Mouse (Mus musculus) MEL (cell line): ENCODE measurements around the gene Dnajb14. TPM values are rescaled to one million over a fixed set of nuclear protein-coding genes. Genes with fewer than 3 reads are reported as not detected.

ENCODE experiments used
- DNase-seq: peaks from one replicate; pipeline ENCODE4 v3.0.0; 2011; ENCODE audit warnings: low read depth, low spot score
- H3K27ac ChIP-seq: 2 replicates; pipeline ENCODE4 v1.5.1; 2012; ENCODE audit warnings: low read depth, mild to moderate bottlenecking, control low read depth, low read length, moderate library complexity; ENCODE audit not compliant: control insufficient read depth
- H3K27me3 ChIP-seq, 2 experiments: fragments of 150-350 bp in 1 of 2; sonication (generic) in 1 of 2; 2 replicates each; pipeline ENCODE4 v1.6.1; 2012; ENCODE audit warnings: low read length in 2 of 2, mild to moderate bottlenecking in 2 of 2, improper control_type of control experiment in 1 of 2, moderate library complexity in 1 of 2; ENCODE audit not compliant: insufficient read depth in 2 of 2, control insufficient read depth in 1 of 2
- H3K36me3 ChIP-seq, 2 experiments: 2 replicates each; pipeline ENCODE4 v1.6.1; 2012 to 2014; ENCODE audit warnings: low read length in 2 of 2, improper control_type of control experiment in 1 of 2, inconsistent platforms in 1 of 2, mild to moderate bottlenecking in 1 of 2; ENCODE audit not compliant: insufficient read depth in 2 of 2, control insufficient read depth in 1 of 2
- H3K4me1 ChIP-seq, 2 experiments: fragments of 150-350 bp in 1 of 2; sonication (generic) in 1 of 2; 2 replicates each; pipeline ENCODE4 v1.6.1; 2012; ENCODE audit warnings: low read length in 2 of 2, improper control_type of control experiment in 1 of 2, mild to moderate bottlenecking in 1 of 2; ENCODE audit not compliant: insufficient read depth in 2 of 2, control insufficient read depth in 1 of 2
- H3K4me3 ChIP-seq, 2 experiments: fragments of 150-350 bp in 1 of 2; sonication (generic) in 1 of 2; 2 replicates each; pipeline ENCODE4 v1.5.1; 2012; ENCODE audit warnings: low read depth in 2 of 2, low read length in 2 of 2, mild to moderate bottlenecking in 2 of 2, moderate library complexity in 2 of 2, control low read depth in 1 of 2, improper control_type of control experiment in 1 of 2; ENCODE audit not compliant: control insufficient read depth in 1 of 2, insufficient read depth in 1 of 2
- H3K79me2 ChIP-seq: 2 replicates; pipeline ENCODE4 v1.6.1; 2012; ENCODE audit warnings: mild to moderate bottlenecking, low read length, moderate library complexity; ENCODE audit not compliant: control insufficient read depth, poor library complexity, insufficient read depth
- H3K9ac ChIP-seq: 2 replicates; pipeline ENCODE4 v1.6.1; 2012; ENCODE audit warnings: low read depth, mild to moderate bottlenecking, control low read depth, low read length, moderate library complexity; ENCODE audit not compliant: control insufficient read depth, poor library complexity, severe bottlenecking
- H3K9me3 ChIP-seq: fragments of 150-350 bp; sonication (generic); replicated peaks from 2 replicates; pipeline ENCODE4 v1.6.1; 2012; ENCODE audit warnings: mild to moderate bottlenecking, low read length, improper control_type of control experiment, moderate library complexity; ENCODE audit not compliant: insufficient read depth
- CHD1 ChIP-seq: IDR thresholded peaks from 2 replicates; pipeline ENCODE4 v1.6.1; 2012; ENCODE audit warnings: low read depth, mild to moderate bottlenecking, inconsistent platforms, low read length, improper control_type of control experiment
- CTCF ChIP-seq, 3 experiments: IDR thresholded peaks in 2 of 3; conservative IDR thresholded peaks in 1 of 3; 2 replicates each; pipeline ENCODE4 v1.5.1; 2011 to 2012; ENCODE audit warnings: low read length in 3 of 3, low read depth in 2 of 3, mild to moderate bottlenecking in 2 of 3, improper control_type of control experiment in 1 of 3, inconsistent platforms in 1 of 3, mixed read lengths in 1 of 3, moderate library complexity in 1 of 3; ENCODE audit not compliant: control insufficient read depth in 1 of 3, insufficient read depth in 1 of 3, poor library complexity in 1 of 3, severe bottlenecking in 1 of 3
- E2F4 ChIP-seq: IDR thresholded peaks from 2 replicates; pipeline ENCODE4 v1.6.1; 2011; ENCODE audit warnings: low read depth, low read length, improper control_type of control experiment, borderline replicate concordance
- ELF1 ChIP-seq: IDR thresholded peaks from 2 replicates; pipeline ENCODE4 v1.6.1; 2014; ENCODE audit warnings: low read depth, mild to moderate bottlenecking, inconsistent platforms, low read length, improper control_type of control experiment, moderate library complexity
- EP300 ChIP-seq, 2 experiments: IDR thresholded peaks; 2 replicates each; pipeline ENCODE4 v1.6.1; 2011; ENCODE audit warnings: improper control_type of control experiment in 2 of 2, low read length in 2 of 2, low read depth in 1 of 2, mild to moderate bottlenecking in 1 of 2
- ETS1 ChIP-seq: IDR thresholded peaks from 2 replicates; pipeline ENCODE4 v1.6.1; 2012; ENCODE audit warnings: low read depth, mild to moderate bottlenecking, inconsistent platforms, low read length, improper control_type of control experiment, moderate library complexity
- GATA1 ChIP-seq: IDR thresholded peaks from 2 replicates; pipeline ENCODE4 v1.6.1; 2011; ENCODE audit warnings: low read depth, low read length, improper control_type of control experiment
- HCFC1 ChIP-seq: IDR thresholded peaks from 2 replicates; pipeline ENCODE4 v1.6.1; 2012; ENCODE audit warnings: low read depth, mild to moderate bottlenecking, inconsistent platforms, low read length, improper control_type of control experiment, moderate library complexity
- MAFK ChIP-seq: IDR thresholded peaks from 2 replicates; pipeline ENCODE4 v1.6.1; 2011; ENCODE audit warnings: low read depth, mild to moderate bottlenecking, low read length, improper control_type of control experiment, borderline replicate concordance
- MAX ChIP-seq: IDR thresholded peaks from 2 replicates; pipeline ENCODE4 v1.6.1; 2011; ENCODE audit warnings: low read length, improper control_type of control experiment
- MAZ ChIP-seq: IDR thresholded peaks from 2 replicates; pipeline ENCODE4 v1.6.1; 2012; ENCODE audit warnings: low read depth, mild to moderate bottlenecking, inconsistent platforms, low read length, improper control_type of control experiment
- MYB ChIP-seq: IDR thresholded peaks from 2 replicates; pipeline ENCODE4 v1.6.1; 2011; ENCODE audit warnings: mild to moderate bottlenecking, low read depth, low read length, improper control_type of control experiment
- MYC ChIP-seq: IDR thresholded peaks from 2 replicates; pipeline ENCODE4 v1.6.1; 2011; ENCODE audit warnings: low read depth, mild to moderate bottlenecking, low read length, improper control_type of control experiment, moderate library complexity
- NELFE ChIP-seq: IDR thresholded peaks from 2 replicates; pipeline ENCODE4 v1.6.1; 2011; ENCODE audit warnings: low read depth, low read length, improper control_type of control experiment
- POLR2AphosphoS5 ChIP-seq: IDR thresholded peaks from 2 replicates; pipeline ENCODE4 v1.6.1; 2012; ENCODE audit warnings: low read depth, borderline replicate concordance, mild to moderate bottlenecking, inconsistent platforms, low read length, moderate library complexity, mixed read lengths
- RCOR1 ChIP-seq: IDR thresholded peaks from 2 replicates; pipeline ENCODE4 v1.6.1; 2012; ENCODE audit warnings: low read depth, mild to moderate bottlenecking, inconsistent platforms, low read length, improper control_type of control experiment
- SIN3A ChIP-seq: IDR thresholded peaks from 2 replicates; pipeline ENCODE4 v1.6.1; 2012; ENCODE audit warnings: low read length, improper control_type of control experiment, inconsistent platforms
- TBP ChIP-seq: IDR thresholded peaks from 2 replicates; pipeline ENCODE4 v1.8.0; 2011; ENCODE audit warnings: low read depth, low read length, improper control_type of control experiment
- TCF12 ChIP-seq: IDR thresholded peaks from 2 replicates; pipeline ENCODE4 v1.6.1; 2014; ENCODE audit warnings: low read depth, mild to moderate bottlenecking, inconsistent platforms, low read length, improper control_type of control experiment, moderate library complexity
- USF1 ChIP-seq: IDR thresholded peaks from 2 replicates; pipeline ENCODE4 v1.6.1; 2014; ENCODE audit warnings: low read depth, mild to moderate bottlenecking, inconsistent platforms, low read length, improper control_type of control experiment, moderate library complexity
- ZKSCAN1 ChIP-seq: IDR thresholded peaks from 2 replicates; pipeline ENCODE4 v1.6.1; 2012; ENCODE audit warnings: low read depth, mild to moderate bottlenecking, inconsistent platforms, low read length, improper control_type of control experiment, moderate library complexity
- ZNF384 ChIP-seq: IDR thresholded peaks from 2 replicates; pipeline ENCODE4 v1.6.1; 2012; ENCODE audit warnings: low read depth, mild to moderate bottlenecking, inconsistent platforms, low read length, improper control_type of control experiment
- polyA plus RNA-seq, 2 experiments: library from polyadenylated mRNA; stranded (reverse) in 1 of 2; unstranded in 1 of 2; fragments of >175 nt in 1 of 2; fragments of >200 nt in 1 of 2; gene quantifications; 2 replicates each; pipeline versions ENCODE4 v1.2.1 to v1.2.4; 2012; ENCODE audit warnings: low replicate concordance in 2 of 2, low read depth in 1 of 2; ENCODE audit not compliant: insufficient read length in 2 of 2, insufficient read depth in 1 of 2, missing spikeins in 1 of 2
- total RNA-seq: library from RNA; depleted of rRNA; stranded (reverse); fragments of 300-350 nt; gene quantifications from 2 replicates; pipeline ENCODE4 v1.2.3, GENCODE M21; 2012

Gene Dnajb14
- total and polyA plus RNA-seq, 3 experiments = 4.2 to 6.1 TPM; not detected in 1

DNA sequence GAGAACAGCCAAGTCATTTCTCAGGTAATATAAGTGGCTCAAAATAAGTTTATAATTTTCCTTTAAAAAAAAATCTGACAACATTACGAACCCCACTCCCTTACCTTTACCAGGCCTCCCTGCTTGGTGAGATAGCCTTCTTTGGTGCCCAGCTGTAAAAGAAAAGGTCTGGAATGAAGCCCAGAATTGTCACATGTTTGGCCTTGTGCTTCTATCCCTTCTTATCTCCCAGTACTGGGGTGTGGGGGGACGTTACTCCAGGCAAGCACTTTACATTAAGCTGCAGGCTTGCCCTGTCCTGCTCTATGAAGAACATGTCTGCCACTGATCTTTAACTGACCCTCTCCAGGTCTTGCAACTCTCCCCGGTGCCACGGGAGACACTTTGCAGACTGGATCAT is 73.3 kb downstream of the Dnajb14 start (continued):
- TF ChIP-seq MAX = peak; percentile 77
- TF ChIP-seq SIN3A = peak; percentile 96
- TF ChIP-seq MAZ = peak; percentile 74; the same call in 1 of the 2 replicates
- TF ChIP-seq USF1 = peak; percentile 89
- peak; percentile 75 for TF ChIP-seq RCOR1
- TF ChIP-seq GATA1 = peak; percentile 96
- no peak for TF ChIP-seq POLR2AphosphoS5
- TF ChIP-seq CTCF (IDR thresholded peaks at IDR 0.05 in 2 of 3, conservative IDR thresholded peaks at IDR 0.05 in 1 of 3; ENCODE audit: control insufficient read depth in 1 of 3, insufficient read depth in 1 of 3, low read depth in 2 of 3, low read length in 3 of 3, poor library complexity in 1 of 3, severe bottlenecking in 1 of 3) = no peak
- TF ChIP-seq TBP = peak; percentile 59; the same call in 1 of the 2 replicates
- no peak for TF ChIP-seq ELF1
- peak; percentile 82 for TF ChIP-seq ZNF384
- peak; percentile 95 for TF ChIP-seq MYC
- TF ChIP-seq TCF12 = peak; percentile 96

DNA sequence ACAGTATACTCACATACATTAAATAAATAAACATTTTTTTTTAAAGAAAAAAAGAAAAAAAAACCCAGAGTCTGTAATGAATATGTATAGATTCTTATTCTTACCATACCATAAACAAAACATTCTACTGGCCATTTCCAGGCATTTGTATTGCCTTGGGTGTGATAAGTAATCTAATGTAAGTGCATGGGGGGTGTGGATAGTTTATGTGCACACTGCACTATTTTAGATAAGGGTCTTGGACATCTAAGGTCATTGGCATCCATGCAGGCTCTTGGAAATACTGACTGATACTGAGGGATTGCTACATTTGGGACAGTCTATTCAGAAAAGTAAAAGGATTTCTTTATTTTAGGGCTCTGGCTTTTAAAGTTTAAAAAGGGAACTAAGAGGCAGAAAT is 74.1 kb downstream of the Dnajb14 start:
- TF ChIP-seq ZNF384 (peak; percentile 6; the same call in 1 of the 2 replicates), ETS1 (peak; percentile 65), SIN3A (0 out of 2 replicates have a peak, but pooled peaks have one; percentile 35), NELFE (no peak), GATA1 (peak; percentile 64), MYB (no peak), E2F4 (no peak), HCFC1 (no peak), MAFK (no peak), CHD1 (peak; percentile 42; the same call in 1 of the 2 replicates), RCOR1 (no peak), EP300 (IDR thresholded peaks at IDR 0.05; ENCODE audit: low read depth in 1 of 2, low read length in 2 of 2) (peak; percentile 57 to 69; a peak in 3 of 4 replicates), ZKSCAN1 (no peak), TCF12 (peak; percentile 49; the same call in 1 of the 2 replicates)
- H3K27ac ChIP-seq = peak overlapping the region; percentile 90
- H3K9ac ChIP-seq = no peak overlapping the region
- H3K4me1 ChIP-seq = peaks cover 33 to 37% of the 10 kb centered on the region in 2 experiments
- DNase-seq = no peak
- no peaks in the 10 kb centered on the region for H3K9me3 ChIP-seq
- no peaks in the 10 kb centered on the region for H3K27me3 ChIP-seq
- H3K36me3 ChIP-seq = peaks cover 41 to 55% of the 10 kb centered on the region in 2 experiments
- H3K79me2 ChIP-seq = peaks cover 1% of the 10 kb centered on the region
- H3K4me3 ChIP-seq = no peak overlapping the region
